Mouse (Mus musculus) heart, postnatal 4 days (tissue): ENCODE results near the gene Vmn1r87. TPM values are rescaled to one million over a fixed set of nuclear protein-coding genes. Genes with fewer than 3 reads are reported as not detected.

ENCODE experiments used
- DNase-seq: peaks from one replicate; pipeline ENCODE4 v3.0.0; 2021
- total RNA-seq, 2 experiments: library from RNA; stranded (reverse); gene quantifications; 2 replicates each; pipeline ENCODE4 v1.2.3; 2021

Gene Vmn1r87
- total RNA-seq: not detected

GRCm38 (mm10) chr7:13140057-13140456 is at the start of gene Vmn1r87:
Gene Vmn1r87, minus strand, starts transcription at chr7:13140157.
- no peak for DNase-seq

- no peak for DNase-seq
These were observed 19.3 kb upstream of the Vmn1r87 start, which contains the start of gene Vmn1r88 for GRCm38 (mm10) chr7:13159268-13159667. Gene Vmn1r88, plus strand, starts transcription at chr7:13159568.

- DNase-seq: no peak
These were observed 2.6 kb downstream of the Vmn1r87 start for GRCm38 (mm10) chr7:13137340-13137739.

- DNase-seq: no peak
These were observed 8.1 kb downstream of the Vmn1r87 start for GRCm38 (mm10) chr7:13131856-13132255.

- peak; percentile 21 for DNase-seq
These were observed 16.3 kb downstream of the Vmn1r87 start for GRCm38 (mm10) chr7:13123554-13124153.

GRCm38 (mm10) chr7:13119817-13120216 is 20.1 kb downstream of the Vmn1r87 start, which contains the start of gene Vmn1r86:
Gene Vmn1r86, minus strand, starts transcription at chr7:13119917.
- no peak for DNase-seq

- DNase-seq: no peak
These were observed 44.9 kb downstream of the Vmn1r87 start, which contains the start of gene Vmn1r85 for GRCm38 (mm10) chr7:13095073-13095472. Gene Vmn1r85, minus strand, starts transcription at chr7:13095173.

Other genes starting within 250 kb of the Vmn1r87 start
- gene Zscan22, start 242.3 kb downstream of the Vmn1r87 start, total RNA-seq: 1 to 10 TPM; 7.1 to 7.3 TPM
- gene Rps5, start 217.9 kb downstream of the Vmn1r87 start, total RNA-seq: 100 to 1,000 TPM; 857 to 895 TPM
- gene Rnf225, start 212.7 kb downstream of the Vmn1r87 start, total RNA-seq: under 1 TPM; 0.38 to 0.67 TPM
- gene Zfp324, start 174.3 kb downstream of the Vmn1r87 start, total RNA-seq: 1 to 10 TPM; 4.9 to 5.4 TPM
- gene Zfp446, start 162.3 kb downstream of the Vmn1r87 start, total RNA-seq: 1 to 10 TPM; 3.3 to 4.3 TPM
- not detected for gene Slc27a5, start 142.0 kb downstream of the Vmn1r87 start, total RNA-seq
- 100 to 1,000 TPM; 240 to 249 TPM for gene Trim28, start 141.0 kb downstream of the Vmn1r87 start, total RNA-seq
- 10 to 100 TPM; 11.0 to 12.1 TPM for gene Zbtb45, start 130.1 kb downstream of the Vmn1r87 start, total RNA-seq
- 100 to 1,000 TPM; 114 to 129 TPM for gene Chmp2a, start 105.3 kb downstream of the Vmn1r87 start, total RNA-seq
- gene Ube2m, start 101.9 kb downstream of the Vmn1r87 start, total RNA-seq: 100 to 1,000 TPM; 193 to 202 TPM
- 1 to 10 TPM; 1.2 TPM for gene Mzf1, start 85.4 kb downstream of the Vmn1r87 start, total RNA-seq
- not detected for gene Vmn1r85, start 45.0 kb downstream of the Vmn1r87 start, total RNA-seq
- not detected for gene Vmn1r86, start 20.2 kb downstream of the Vmn1r87 start, total RNA-seq
- under 1 TPM; 0.07 to 0.12 TPM for gene Vmn1r88, start 19.4 kb upstream of the Vmn1r87 start, total RNA-seq
- not detected for gene Vmn1r89, start 72.9 kb upstream of the Vmn1r87 start, total RNA-seq
- 10 to 100 TPM; 44.3 to 45.5 TPM for gene Lig1, start 137.1 kb upstream of the Vmn1r87 start, total RNA-seq
- 1 to 10 TPM; 5.8 to 6.5 TPM for gene Zswim9, start 138.6 kb upstream of the Vmn1r87 start, total RNA-seq
- gene Pla2g4c, start 184.5 kb upstream of the Vmn1r87 start, total RNA-seq: under 1 TPM; 0.27 to 0.43 TPM